Mouse (Mus musculus) forebrain, embryonic 11.5 days (tissue): ENCODE data around the gene Tmem259. TPM values are rescaled to one million over a fixed set of nuclear protein-coding genes. Genes with fewer than 3 reads are reported as not detected.

Source experiments
- ATAC-seq: fragments of 200-750 bp; cut with Nextera tagmentation; replicated peaks from 2 replicates; pipeline ENCODE4 v1.8.0; 2017; ENCODE audit warnings: moderate TSS enrichment; ENCODE audit not compliant: low FRiP score
- DNase-seq: peaks from one replicate; pipeline ENCODE4 v3.0.0-alpha.2; 2017; ENCODE audit warnings: low spot score
- H3K27ac ChIP-seq: fragments of 300-500 bp; sonication (generic); 2 replicates; pipeline ENCODE4 v1.5.1; 2014; ENCODE audit warnings: low read depth, low read length
- H3K27me3 ChIP-seq: fragments of 300-500 bp; sonication (generic); 2 replicates; pipeline ENCODE4 v1.6.1; 2014; ENCODE audit warnings: mild to moderate bottlenecking, low read length, mixed read lengths; ENCODE audit not compliant: control insufficient read depth, insufficient read depth
- H3K36me3 ChIP-seq: fragments of 300-500 bp; sonication (generic); 2 replicates; pipeline ENCODE4 v1.6.1; 2014; ENCODE audit warnings: mild to moderate bottlenecking, low read length, moderate library complexity, mixed read lengths; ENCODE audit not compliant: control insufficient read depth, insufficient read depth
- H3K4me1 ChIP-seq: fragments of 300-500 bp; sonication (generic); replicated peaks from 2 replicates; pipeline ENCODE4 v1.6.1; 2014; ENCODE audit warnings: low read length, mixed read lengths; ENCODE audit not compliant: control insufficient read depth, insufficient read depth
- H3K4me2 ChIP-seq: fragments of 300-500 bp; sonication (generic); 2 replicates; pipeline ENCODE4 v1.6.1; 2014; ENCODE audit warnings: low read depth, mild to moderate bottlenecking, low read length, moderate library complexity, mixed read lengths; ENCODE audit not compliant: severe bottlenecking
- H3K4me3 ChIP-seq: fragments of 300-500 bp; sonication (generic); 2 replicates; pipeline ENCODE4 v1.5.1; 2014; ENCODE audit warnings: low read depth, low read length
- H3K9ac ChIP-seq: fragments of 300-500 bp; sonication (generic); 2 replicates; pipeline ENCODE4 v1.6.1; 2014; ENCODE audit warnings: low read length
- H3K9me3 ChIP-seq: fragments of 300-500 bp; sonication (generic); 2 replicates; pipeline ENCODE4 v1.6.1; 2016; ENCODE audit warnings: low read length, mixed read lengths; ENCODE audit not compliant: control insufficient read depth
- WGBS: fragments of 180-500 bp; shearing (Covaris S2); extraction: QIAGEN DNeasy Blood & Tissue Kit; methylation state at CpG from one replicate; pipeline ENCODE4 v1.1.7; 2014; 5-methylcytosine and 5-hydroxymethylcytosine counted together
- polyA plus RNA-seq: library from polyadenylated mRNA; unstranded; fragments of >200 nt; fragmentation: Nextera tagmentation; extraction: Ambion mirVana; gene quantifications from 2 replicates; pipeline ENCODE4 v1.2.1, GENCODE M21; 2014

Tmem259 gene
- polyA plus RNA-seq, 1 experiment from 2014 or later: 17.8 TPM

- Histone ChIP-seq H3K4me2 (no peak overlapping the region), H3K9ac (no peak overlapping the region), H3K36me3 (no peaks in the 10 kb centered on the region), H3K4me3 (no peak overlapping the region), H3K4me1 (no peaks in the 10 kb centered on the region), H3K9me3 (peaks cover 8% of the 10 kb centered on the region; the same call in 1 of the 2 replicates), H3K27ac (no peak overlapping the region), H3K27me3 (peaks cover 31% of the 10 kb centered on the region)
- WGBS: 25% methylated on average over 25 of the region's 25 CpGs
- ATAC-seq (no peak), DNase-seq (no peak)
Measured at GRCm38 (mm10) chr10:80013609-80014008, 29.5 kb upstream of the Tmem259 start.

GRCm38 (mm10) chr10:80011740-80012139 is 27.6 kb upstream of the Tmem259 start:
- no peak overlapping the region for H3K9ac ChIP-seq
- DNase-seq (no peak), ATAC-seq (no peak)
- peaks cover 31% of the 10 kb centered on the region for H3K27me3 ChIP-seq
- peaks cover 8% of the 10 kb centered on the region; the same call in 1 of the 2 replicates for H3K9me3 ChIP-seq
- H3K4me3 ChIP-seq: no peak overlapping the region
- H3K36me3 ChIP-seq: no peaks in the 10 kb centered on the region
- no peak overlapping the region for H3K4me2 ChIP-seq
- 85% methylated on average over 6 of the region's 6 CpGs for WGBS
- H3K27ac ChIP-seq: no peak overlapping the region
- no peaks in the 10 kb centered on the region for H3K4me1 ChIP-seq

GRCm38 (mm10) chr10:80004233-80004705 is 20.1 kb upstream of the Tmem259 start:
- H3K4me2 ChIP-seq: no peak overlapping the region
- 92% methylated on average over 8 of the region's 8 CpGs for WGBS
- DNase-seq (no peak), ATAC-seq (no peak)
- no peak overlapping the region for H3K27ac ChIP-seq
- H3K27me3 ChIP-seq: peaks cover 12% of the 10 kb centered on the region; the same call in 1 of the 2 replicates
- no peak overlapping the region for H3K4me3 ChIP-seq
- H3K9me3 ChIP-seq: no peaks in the 10 kb centered on the region
- no peaks in the 10 kb centered on the region for H3K4me1 ChIP-seq
- no peaks in the 10 kb centered on the region for H3K36me3 ChIP-seq
- H3K9ac ChIP-seq: no peak overlapping the region

- 59% methylated on average over 9 of the region's 9 CpGs for WGBS
- peaks cover 12% of the 10 kb centered on the region for H3K27me3 ChIP-seq
- no peaks in the 10 kb centered on the region for H3K36me3 ChIP-seq
- H3K9ac ChIP-seq: no peak overlapping the region
- no peak for DNase-seq
- no peaks in the 10 kb centered on the region for H3K9me3 ChIP-seq
- H3K4me3 ChIP-seq: no peak overlapping the region
- no peak for ATAC-seq
- H3K27ac ChIP-seq: no peak overlapping the region
- H3K4me2 ChIP-seq: no peak overlapping the region
- no peaks in the 10 kb centered on the region for H3K4me1 ChIP-seq
Measured at GRCm38 (mm10) chr10:80003374-80004232, 19.5 kb upstream of the Tmem259 start.

- Histone ChIP-seq H3K4me2 (no peak overlapping the region), H3K4me1 (peaks cover 1% of the 10 kb centered on the region; the same call in 1 of the 2 replicates), H3K9me3 (no peaks in the 10 kb centered on the region), H3K27me3 (peaks cover 12% of the 10 kb centered on the region), H3K4me3 (no peak overlapping the region), H3K36me3 (no peaks in the 10 kb centered on the region), H3K27ac (no peak overlapping the region), H3K9ac (no peak overlapping the region)
- WGBS: 18% methylated on average over 21 of the region's 21 CpGs
- ATAC-seq: no peak
- no peak for DNase-seq
Measured at GRCm38 (mm10) chr10:80002829-80003228, 18.7 kb upstream of the Tmem259 start.

GRCm38 (mm10) chr10:80001945-80002344 is 17.8 kb upstream of the Tmem259 start:
- Histone ChIP-seq H3K4me2 (no peak overlapping the region), H3K4me1 (peaks cover 7% of the 10 kb centered on the region; the same call in 1 of the 2 replicates), H3K4me3 (no peak overlapping the region), H3K27me3 (peaks cover 14% of the 10 kb centered on the region), H3K9me3 (no peaks in the 10 kb centered on the region), H3K36me3 (no peaks in the 10 kb centered on the region), H3K27ac (no peak overlapping the region), H3K9ac (no peak overlapping the region)
- WGBS: 82% methylated on average over 9 of the region's 9 CpGs
- no peak for DNase-seq
- no peak for ATAC-seq

- WGBS: 5% methylated on average over 15 of the region's 15 CpGs
- peak; percentile 34; the same call in 1 of the 2 replicates for ATAC-seq
Measured at GRCm38 (mm10) chr10:79997819-79998218, 13.7 kb upstream of the Tmem259 start.

GRCm38 (mm10) chr10:79997034-79997760 is 13.1 kb upstream of the Tmem259 start:
- Histone ChIP-seq H3K27ac (peak overlapping the region; percentile 5; the same call in 1 of the 2 replicates), H3K9ac (peak overlapping the region; percentile 49), H3K36me3 (no peaks in the 10 kb centered on the region), H3K27me3 (peaks cover 5% of the 10 kb centered on the region), H3K4me2 (peak overlapping the region; percentile 67), H3K9me3 (no peaks in the 10 kb centered on the region), H3K4me1 (peaks cover 7% of the 10 kb centered on the region; the same call in 1 of the 2 replicates), H3K4me3 (peak overlapping the region; percentile 42)
- peak; percentile 82 for ATAC-seq
- peak; percentile 91 for DNase-seq
- WGBS: under 1% methylated on average over 35 of the region's 35 CpGs

More at GRCm38 (mm10) chr10:79997819-79998218, 13.7 kb upstream of the Tmem259 start:
- H3K4me2 ChIP-seq: peak overlapping the region; percentile 67
- no peak for DNase-seq
- H3K36me3 ChIP-seq: no peaks in the 10 kb centered on the region
- peaks cover 7% of the 10 kb centered on the region; the same call in 1 of the 2 replicates for H3K4me1 ChIP-seq
- H3K27me3 ChIP-seq: peaks cover 10% of the 10 kb centered on the region
- H3K27ac ChIP-seq: no peak overlapping the region
- H3K9ac ChIP-seq: peak overlapping the region; percentile 49
- H3K9me3 ChIP-seq: no peaks in the 10 kb centered on the region
- peak overlapping the region; percentile 42 for H3K4me3 ChIP-seq
